Mouse (Mus musculus) E14TG2a.4 (cell line): ENCODE data around the gene Epsti1.

ENCODE experiments used
- CTCF ChIP-seq: conservative IDR thresholded peaks from 2 replicates; pipeline ENCODE4 v1.5.1; 2014; ENCODE audit warnings: low read length
- NANOG ChIP-seq: IDR thresholded peaks from 2 replicates; pipeline ENCODE4 v1.6.1; 2014; ENCODE audit warnings: borderline replicate concordance, low read length, mixed read lengths

GRCm38 (mm10) chr14:77941105-77941504 is 37.1 kb downstream of the Epsti1 start:
- TF ChIP-seq CTCF: peak; percentile 26
- no peak for TF ChIP-seq NANOG
